Mouse (Mus musculus): ENCODE measurements around the gene Aox4.

DNA sequence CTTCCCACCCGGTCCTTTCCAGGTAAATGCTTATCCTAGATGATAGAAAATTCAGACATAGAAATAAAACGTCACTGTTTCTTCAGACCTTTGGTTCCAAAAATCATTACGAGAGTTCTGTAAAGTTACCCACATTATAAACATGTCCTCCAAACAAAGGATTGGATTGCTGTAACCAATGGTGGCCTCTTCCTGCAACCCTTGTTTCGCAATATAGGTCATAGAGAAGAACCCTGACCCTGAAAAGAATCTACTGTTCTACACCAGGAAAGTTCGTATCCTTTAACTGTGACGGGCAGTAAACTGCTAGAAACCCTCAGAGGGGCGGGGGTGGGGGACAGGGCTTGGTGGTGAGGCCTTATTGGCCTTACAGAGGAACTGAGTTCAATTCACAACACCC is 2.6 kb downstream of the Aox4 start:
- TF ChIP-seq CTCF (IDR thresholded peaks at IDR 0.05; ENCODE audit: low read depth, low read length) (no peak), POLR2A (IDR thresholded peaks at IDR 0.05; ENCODE audit: borderline replicate concordance, low read depth, low read length) (no peak)
